Mouse (Mus musculus) brain, embryonic 14.5 days (tissue): ENCODE results near the gene Pcsk2. TPM values are rescaled to one million over a fixed set of nuclear protein-coding genes. Genes with fewer than 3 reads are reported as not detected.

Experiments used
- DNase-seq: peaks from one replicate; pipeline ENCODE4 v3.0.0-alpha.2; 2011; ENCODE audit warnings: low read depth
- CTCF ChIP-seq: fragments of 200-500 bp; IDR thresholded peaks from 2 replicates; pipeline ENCODE4 v1.5.1; 2012; ENCODE audit warnings: inconsistent platforms, mild to moderate bottlenecking, moderate library complexity, borderline replicate concordance; ENCODE audit not compliant: insufficient read depth, insufficient read length; ENCODE audit errors: extremely low read depth
- POLR2A ChIP-seq: fragments of 200-500 bp; IDR thresholded peaks from 2 replicates; pipeline ENCODE4 v1.6.1; 2012; ENCODE audit warnings: mild to moderate bottlenecking, inconsistent platforms, borderline replicate concordance; ENCODE audit not compliant: poor library complexity, insufficient read depth, insufficient read length, severe bottlenecking; ENCODE audit errors: extremely low read depth
- polyA plus RNA-seq: library from polyadenylated mRNA; depleted of rRNA; stranded (reverse); fragments of >200 nt; gene quantifications from 2 replicates; pipeline ENCODE4 v1.2.3, GENCODE M21; 2012

Gene Pcsk2
- polyA plus RNA-seq, 1 experiment = 25.7 TPM

DNA sequence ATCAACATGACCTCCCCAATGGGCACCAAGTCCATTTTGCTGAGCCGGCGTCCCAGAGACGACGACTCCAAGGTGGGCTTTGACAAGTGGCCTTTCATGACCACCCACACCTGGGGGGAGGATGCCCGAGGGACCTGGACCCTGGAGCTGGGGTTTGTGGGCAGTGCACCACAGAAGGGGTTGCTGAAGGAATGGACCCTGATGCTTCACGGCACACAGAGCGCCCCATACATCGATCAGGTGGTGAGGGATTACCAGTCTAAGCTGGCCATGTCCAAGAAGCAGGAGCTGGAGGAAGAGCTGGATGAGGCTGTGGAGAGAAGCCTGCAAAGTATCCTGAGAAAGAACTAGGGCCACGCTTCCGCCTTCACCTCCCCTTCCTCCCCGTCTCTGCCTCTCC, 267.5 kb downstream of the Pcsk2 start:
- no peak for DNase-seq
- no peak for TF ChIP-seq POLR2A
- TF ChIP-seq CTCF = no peak

- no peak for TF ChIP-seq CTCF
- TF ChIP-seq POLR2A = no peak
- no peak for DNase-seq
These were observed 285.7 kb downstream of the Pcsk2 start for GRCm38 (mm10) chr2:143831645-143832044.

DNA sequence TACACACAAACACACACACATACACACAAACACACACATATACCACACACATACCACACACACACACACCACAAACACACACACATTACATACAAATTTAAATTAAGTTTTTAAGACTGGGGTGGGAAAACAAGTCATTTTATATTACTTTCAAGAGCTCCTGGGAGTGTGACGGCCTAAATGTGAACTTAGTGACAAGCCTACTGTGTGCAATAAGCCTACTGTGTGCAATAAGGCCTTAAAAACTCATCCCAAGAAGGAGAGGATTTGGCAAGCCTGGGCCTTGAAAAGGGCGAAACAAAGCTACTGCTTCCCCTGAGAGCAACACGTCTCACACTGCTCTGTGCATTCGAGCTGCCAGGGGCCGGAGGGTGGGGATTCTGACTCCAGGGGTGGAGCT, 286.8 kb downstream of the Pcsk2 start:
- no peak for DNase-seq
- no peak for TF ChIP-seq POLR2A
- no peak for TF ChIP-seq CTCF

DNA sequence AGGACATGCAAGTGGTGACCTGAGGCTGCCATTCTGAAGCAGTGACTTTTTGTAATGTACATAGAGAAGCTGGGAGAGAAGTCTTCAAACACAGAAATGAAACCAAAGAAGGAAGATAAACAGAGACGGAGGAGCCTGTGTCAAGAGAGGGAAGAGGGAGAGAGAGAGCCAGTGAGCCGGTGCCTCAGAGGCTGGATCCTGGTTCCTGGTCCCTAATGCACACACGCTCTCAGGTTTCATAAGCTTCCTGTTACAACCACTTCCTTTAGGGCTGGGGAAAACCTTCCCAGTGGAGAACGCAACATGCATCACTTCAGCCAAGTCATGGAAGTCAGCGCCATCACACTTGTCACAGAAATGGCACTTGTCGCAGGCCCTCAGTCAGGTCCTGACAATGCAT, 288.1 kb downstream of the Pcsk2 start:
- no peak for DNase-seq

GRCm38 (mm10) chr2:143835820-143836219, 289.9 kb downstream of the Pcsk2 start:
- no peak for DNase-seq
- TF ChIP-seq POLR2A (no peak), CTCF (no peak)

More for the DNA sequence above, 288.1 kb downstream of the Pcsk2 start:
- no peak for TF ChIP-seq CTCF
- TF ChIP-seq POLR2A = no peak

- TF ChIP-seq CTCF = peak; percentile 72
- no peak for TF ChIP-seq POLR2A
- peak; percentile 87 for DNase-seq
These were observed 291.3 kb downstream of the Pcsk2 start for GRCm38 (mm10) chr2:143837291-143837701.

DNA sequence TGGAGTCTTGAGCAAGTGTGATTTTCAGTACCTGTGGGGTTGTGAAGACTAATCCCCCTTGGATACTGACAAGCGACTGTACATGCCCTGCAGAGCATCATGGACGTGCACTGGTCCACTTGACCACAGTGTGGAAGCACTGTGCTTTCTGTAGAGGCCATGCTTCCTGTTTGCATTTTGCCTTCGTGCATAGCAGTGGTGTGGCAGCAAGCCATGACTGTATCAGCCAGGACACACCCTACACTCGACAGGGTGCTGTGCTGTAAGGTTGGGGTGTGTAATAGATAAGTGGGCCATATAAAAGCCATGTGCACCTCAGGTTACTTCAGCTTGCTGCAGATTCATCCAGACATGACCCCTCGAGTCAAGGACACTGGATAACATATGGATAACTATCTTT, 292.7 kb downstream of the Pcsk2 start:
- no peak; the same call in 1 of the 2 replicates for TF ChIP-seq CTCF
- no peak for TF ChIP-seq POLR2A
- no peak for DNase-seq

DNA sequence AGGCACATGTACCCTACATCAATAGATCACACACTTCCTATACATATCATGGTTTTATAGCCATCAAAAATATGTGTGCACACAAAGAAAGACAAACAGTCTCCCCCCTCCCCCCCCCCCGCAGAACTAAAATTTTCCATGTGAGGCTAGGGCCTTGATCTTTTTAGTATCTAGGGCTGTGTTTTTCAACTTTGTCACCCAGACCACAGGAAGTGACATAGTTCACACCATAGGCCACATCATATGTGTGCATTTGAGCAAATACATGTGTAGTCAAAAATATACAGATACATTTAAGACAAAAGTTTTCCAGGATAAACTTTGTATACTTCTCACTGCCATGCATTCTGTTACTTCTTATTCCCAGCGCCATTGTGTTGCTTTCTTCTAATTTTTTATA, 293.5 kb downstream of the Pcsk2 start:
- no peak for DNase-seq
- TF ChIP-seq POLR2A (no peak), CTCF (no peak)

GRCm38 (mm10) chr2:143840895-143841294, 294.9 kb downstream of the Pcsk2 start:
- no peak for DNase-seq
- TF ChIP-seq CTCF (no peak), POLR2A (no peak)

DNA sequence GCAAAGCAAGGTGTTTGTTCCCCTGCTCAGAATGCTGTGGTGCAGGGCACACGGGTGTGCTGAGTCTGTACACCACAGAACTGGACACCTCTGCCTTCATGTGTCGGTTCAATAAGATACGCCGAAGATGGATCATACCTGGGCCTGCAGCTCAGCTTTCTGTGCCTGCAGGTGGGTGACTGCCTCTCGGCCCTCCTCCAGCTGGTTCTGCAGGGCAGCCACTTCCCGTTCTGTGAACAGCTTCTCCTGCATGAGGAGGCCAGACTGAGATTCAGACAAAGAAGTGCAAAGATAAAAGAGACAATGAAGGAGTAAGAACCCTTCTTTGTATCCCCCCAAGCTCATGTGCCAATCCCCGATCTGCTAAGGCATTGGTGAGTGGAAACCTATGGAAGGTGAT, 295.6 kb downstream of the Pcsk2 start:
- TF ChIP-seq CTCF (no peak), POLR2A (no peak)
- no peak for DNase-seq

- TF ChIP-seq POLR2A = no peak
- TF ChIP-seq CTCF = no peak
These were observed 298.8 kb downstream of the Pcsk2 start for GRCm38 (mm10) chr2:143844779-143845178.

GRCm38 (mm10) chr2:143846799-143847198, 300.8 kb downstream of the Pcsk2 start:
- TF ChIP-seq CTCF = no peak
- DNase-seq = no peak

More at GRCm38 (mm10) chr2:143844779-143845178, 298.8 kb downstream of the Pcsk2 start:
- DNase-seq = no peak

- TF ChIP-seq POLR2A = no peak
- DNase-seq = no peak
These were observed 301.3 kb downstream of the Pcsk2 start for GRCm38 (mm10) chr2:143847291-143847690.

GRCm38 (mm10) chr2:143851354-143852221, 305.6 kb downstream of the Pcsk2 start:
- peak; percentile 67 for DNase-seq
- TF ChIP-seq CTCF = no peak
- no peak for TF ChIP-seq POLR2A
